Comparison of ENCODE assay signal across 8 mouse cellular contexts in the genomic region with DNA sequence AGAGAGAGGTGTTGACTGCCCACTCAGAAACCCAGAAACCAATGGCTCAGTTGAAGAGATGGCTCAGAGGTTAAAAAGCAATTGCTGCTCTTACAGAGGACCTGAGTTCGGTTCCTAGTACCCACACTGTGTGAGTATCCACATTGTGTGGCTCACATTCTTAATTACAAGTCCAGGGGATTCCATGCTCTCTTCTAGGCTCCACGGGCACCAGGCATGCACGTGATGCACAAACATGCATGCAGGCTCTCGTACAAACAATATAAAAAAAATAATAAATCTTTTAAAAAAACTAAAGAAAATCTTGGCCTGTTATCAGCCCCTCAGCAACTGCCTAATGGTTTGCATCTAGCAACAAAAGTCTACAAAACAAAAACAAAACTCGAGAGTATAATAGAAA. TPM values are rescaled to one million over a fixed set of nuclear protein-coding genes. Genes with fewer than 3 reads are reported as not detected.
DNase-seq lines count a peak whose midpoint lies in the region; ATAC-seq and TF ChIP-seq lines count a peak whose summit lies in the region.

No protein-coding gene starts in this region.

- H3K27ac ChIP-seq in heart, embryonic 10.5 days: peak overlapping the region; percentile 90
- peak overlapping the region; percentile 75 to 79 for H3K27ac ChIP-seq in heart, embryonic 14.5 days (replicated peaks in 1 of 2; ENCODE audit: control insufficient read depth in 1 of 2, insufficient read depth in 1 of 2, low read depth in 2 of 2, low read length in 2 of 2)
- peak overlapping the region; percentile 71; the same call in 1 of the 2 replicates for H3K27ac ChIP-seq in lung, postnatal 0 days (ENCODE audit: low read length)

- H3K36me3 ChIP-seq in heart, embryonic 10.5 days: no peaks in the 10 kb centered on the region
- peaks cover 9% of the 10 kb centered on the region for H3K36me3 ChIP-seq in G1E (replicated peaks)
- no peaks in the 10 kb centered on the region for H3K36me3 ChIP-seq in heart, embryonic 14.5 days (ENCODE audit: control insufficient read depth, insufficient read depth, low read length)
- H3K36me3 ChIP-seq in lung, postnatal 0 days (ENCODE audit: insufficient read depth, low read length): no peaks in the 10 kb centered on the region

- no peak for ATAC-seq in G1E (ENCODE audit: extremely low read depth, insufficient number of reproducible peaks, low FRiP score, poor library complexity, severe bottlenecking)
- no peak for ATAC-seq in heart, embryonic 14.5 days (ENCODE audit: insufficient number of reproducible peaks, insufficient read depth, low FRiP score, low read depth)
- ATAC-seq in lung, postnatal 0 days: no peak
- no peak for ATAC-seq in frontal cortex, adult (ENCODE audit: low TSS enrichment)
- no peak for ATAC-seq in granulocyte monocyte progenitor cell, adult 5-6 weeks (replicated peaks; ENCODE audit: poor library complexity, severe bottlenecking)

- 66% methylated on average over 5 of the region's 5 CpGs for WGBS in heart, embryonic 10.5 days
- WGBS in heart, embryonic 14.5 days: 60% methylated on average over 5 of the region's 5 CpGs
- 70% methylated on average over 5 of the region's 5 CpGs for WGBS in lung, postnatal 0 days

- H3K4me3 ChIP-seq in heart, embryonic 10.5 days: peak overlapping the region; percentile 65
- H3K4me3 ChIP-seq in G1E (ENCODE audit: low read depth, low read length): peak overlapping the region; percentile 73
- H3K4me3 ChIP-seq in heart, embryonic 14.5 days (ENCODE audit: control insufficient read depth in 1 of 2, insufficient read depth in 1 of 2, low read depth in 1 of 2, low read length in 2 of 2): peak overlapping the region; percentile 59 to 65
- peak overlapping the region; percentile 49 for H3K4me3 ChIP-seq in lung, postnatal 0 days (ENCODE audit: low read depth, low read length)

- H3K9ac ChIP-seq in heart, embryonic 14.5 days (ENCODE audit: low read length): peak overlapping the region; percentile 73
- peak overlapping the region; percentile 38; the same call in 1 of the 2 replicates for H3K9ac ChIP-seq in lung, postnatal 0 days (replicated peaks; ENCODE audit: low read depth)

- no peak for TF ChIP-seq CTCF in G1E (IDR thresholded peaks at IDR 0.05; ENCODE audit: low read depth, low read length)
- TF ChIP-seq CTCF in lung, postnatal 0 days (IDR thresholded peaks at IDR 0.05): no peak

- no peaks in the 10 kb centered on the region for H3K27me3 ChIP-seq in heart, embryonic 10.5 days (ENCODE audit: insufficient read depth, poor library complexity, severe bottlenecking)
- no peaks in the 10 kb centered on the region for H3K27me3 ChIP-seq in G1E (ENCODE audit: insufficient read depth, low read length)
- no peaks in the 10 kb centered on the region for H3K27me3 ChIP-seq in heart, embryonic 14.5 days (ENCODE audit: control insufficient read depth, insufficient read depth, low read length)
- no peaks in the 10 kb centered on the region for H3K27me3 ChIP-seq in lung, postnatal 0 days (replicated peaks; ENCODE audit: insufficient read depth, low read length)

- H3K4me2 ChIP-seq in heart, embryonic 14.5 days (ENCODE audit: low read length): peak overlapping the region; percentile 62
- H3K4me2 ChIP-seq in lung, postnatal 0 days (replicated peaks; ENCODE audit: low read depth, low read length): peak overlapping the region; percentile 63

- H3K9me3 ChIP-seq in heart, embryonic 10.5 days: no peaks in the 10 kb centered on the region
- H3K9me3 ChIP-seq in G1E (replicated peaks): no peaks in the 10 kb centered on the region
- H3K9me3 ChIP-seq in heart, embryonic 14.5 days (ENCODE audit: control insufficient read depth, low read length): no peaks in the 10 kb centered on the region
- no peaks in the 10 kb centered on the region for H3K9me3 ChIP-seq in lung, postnatal 0 days (ENCODE audit: low read length)

- no peak for DNase-seq in heart, embryonic 10.5 days (ENCODE audit: low spot score)
- DNase-seq in heart, adult 8-10 months (ENCODE audit: low spot score): no peak
- DNase-seq in G1E (ENCODE audit: low spot score): no peak
- DNase-seq in lung, postnatal 0 days (ENCODE audit: low spot score): no peak
- DNase-seq in layer of hippocampus, postnatal 10 days (ENCODE audit: low spot score in 2 of 2): no peak

- no peak for TF ChIP-seq EP300 in lung, postnatal 0 days (IDR thresholded peaks at IDR 0.05)

- peaks cover 9% of the 10 kb centered on the region; the same call in 1 of the 2 replicates for H3K4me1 ChIP-seq in heart, embryonic 10.5 days
- H3K4me1 ChIP-seq in G1E (ENCODE audit: insufficient read depth, low read depth, low read length): peaks cover 22% of the 10 kb centered on the region
- peaks cover 7 to 10% of the 10 kb centered on the region in 2 experiments for H3K4me1 ChIP-seq in heart, embryonic 14.5 days (ENCODE audit: control insufficient read depth in 2 of 2, insufficient read depth in 2 of 2, low read length in 2 of 2)
- no peaks in the 10 kb centered on the region for H3K4me1 ChIP-seq in lung, postnatal 0 days (ENCODE audit: insufficient read depth, low read depth, low read length)

RNA-seq across cellular contexts. Expression of a gene that starts 30.6 kb away (rescaled TPM):
- 1.1 and 1.3 TPM in 2 replicates for polyA plus RNA-seq in heart, embryonic 10.5 days (2016; fragmentation: Nextera tagmentation; extraction: Ambion mirVana)
- 1 to 10 TPM; 1.9 to 5.6 (median 2.7) TPM for total RNA-seq in heart, adult 8-10 months (2022)
- total RNA-seq in G1E (2014; fragmentation: Nextera tagmentation) (2.8 and 4.7 TPM in 2 replicates), G1E (2017) (2.4 and 2.6 TPM in 2 replicates)
- polyA plus RNA-seq in G1E (2012): 1.3 and 1.8 TPM in 2 replicates
- polyA plus RNA-seq in heart, embryonic 14.5 days (2014; fragmentation: Nextera tagmentation; extraction: Ambion mirVana): 1.6 and 2.3 TPM in 2 replicates
- 0.54 and 0.67 TPM in 2 replicates for polyA plus RNA-seq in lung, postnatal 0 days (2015; fragmentation: Nextera tagmentation; extraction: Ambion mirVana)
- total RNA-seq in layer of hippocampus, postnatal 10 days (2021): 1 to 10 TPM; 1.9 to 2.8 TPM
- total RNA-seq in granulocyte monocyte progenitor cell, adult 5-6 weeks (2014; fragmentation: Nextera tagmentation): 3.8 and 6.1 TPM in 2 replicates
- total RNA-seq in granulocyte monocyte progenitor cell, adult 5-6 weeks (2017): 1.5 and 1.7 TPM in 2 replicates
